Mouse (Mus musculus) liver, embryonic 13.5 days (tissue): ENCODE results near the gene B3galnt1. TPM values are rescaled to one million over a fixed set of nuclear protein-coding genes. Genes with fewer than 3 reads are reported as not detected.
"Not testable (repeated sequence)": the region's sequence is repeated elsewhere in the genome, so short reads cannot be mapped to it uniquely, and the experiment has no call there.

Source experiments
- ATAC-seq: fragments of 200-750 bp; cut with Nextera tagmentation; 2 replicates; pipeline ENCODE4 v1.8.0; 2017; ENCODE audit warnings: low read depth, mild to moderate bottlenecking, moderate number of reproducible peaks, moderate library complexity
- DNase-seq: peaks from one replicate; pipeline ENCODE4 v3.0.0; 2022
- H3K27ac ChIP-seq: fragments of 300-500 bp; sonication (generic); 2 replicates; pipeline ENCODE4 v1.5.1; 2015; ENCODE audit warnings: moderate library complexity, mild to moderate bottlenecking, inconsistent platforms
- H3K27me3 ChIP-seq: fragments of 300-500 bp; sonication (generic); 2 replicates; pipeline ENCODE4 v1.6.1; 2015; ENCODE audit warnings: mild to moderate bottlenecking, inconsistent platforms
- H3K36me3 ChIP-seq: fragments of 300-500 bp; sonication (generic); 2 replicates; pipeline ENCODE4 v1.6.1; 2015; ENCODE audit warnings: mild to moderate bottlenecking, inconsistent platforms
- H3K4me1 ChIP-seq: fragments of 300-500 bp; sonication (generic); replicated peaks from 2 replicates; pipeline ENCODE4 v1.6.1; 2015; ENCODE audit warnings: inconsistent platforms
- H3K4me2 ChIP-seq: fragments of 300-500 bp; sonication (generic); 2 replicates; pipeline ENCODE4 v1.6.1; 2015; ENCODE audit warnings: inconsistent platforms, mild to moderate bottlenecking, moderate library complexity
- H3K4me3 ChIP-seq: fragments of 300-500 bp; sonication (generic); replicated peaks from 2 replicates; pipeline ENCODE4 v1.5.1; 2015; ENCODE audit warnings: mild to moderate bottlenecking, inconsistent platforms
- H3K9ac ChIP-seq: fragments of 300-500 bp; sonication (generic); 2 replicates; pipeline ENCODE4 v1.6.1; 2015; ENCODE audit warnings: mild to moderate bottlenecking, inconsistent platforms
- H3K9me3 ChIP-seq: fragments of 300-500 bp; sonication (generic); replicated peaks from 2 replicates; pipeline ENCODE4 v1.6.1; 2016; ENCODE audit warnings: inconsistent platforms
- WGBS: fragments of 180-500 bp; shearing (Covaris S2); methylation state at CpG from one replicate; pipeline ENCODE4 v1.1.7; 2015; ENCODE audit not compliant: insufficient replicate concordance; 5-methylcytosine and 5-hydroxymethylcytosine counted together
- polyA plus RNA-seq: library from polyadenylated mRNA; unstranded; fragments of >200 nt; fragmentation: Nextera tagmentation; extraction: Ambion mirVana; gene quantifications from 2 replicates; pipeline ENCODE4 v1.2.1, GENCODE M21; 2015

The B3galnt1 gene
- polyA plus RNA-seq, 1 experiment from 2014 or later, result 3.9 TPM

GRCm38 (mm10) chr3:69597211-69597610 lies 1.5 kb downstream of the B3galnt1 start:
- no peaks in the 10 kb centered on the region for H3K36me3 ChIP-seq
- no peaks in the 10 kb centered on the region for H3K4me1 ChIP-seq
- H3K4me3 ChIP-seq, result no peak overlapping the region
- no peak overlapping the region for H3K27ac ChIP-seq
- WGBS, result 79% methylated on average over 6 of the region's 6 CpGs
- no peak overlapping the region for H3K9ac ChIP-seq
- ATAC-seq, result no peak
- H3K4me2 ChIP-seq, result no peak overlapping the region
- H3K9me3 ChIP-seq, result no peaks in the 10 kb centered on the region
- H3K27me3 ChIP-seq, result peaks cover 30% of the 10 kb centered on the region
- DNase-seq, result no peak

- no peak overlapping the region for H3K9ac ChIP-seq
- H3K27ac ChIP-seq, result no peak overlapping the region
- no peaks in the 10 kb centered on the region for H3K9me3 ChIP-seq
- no peak overlapping the region for H3K4me2 ChIP-seq
- H3K4me1 ChIP-seq, result no peaks in the 10 kb centered on the region
- DNase-seq (no peak), ATAC-seq (no peak)
- no peaks in the 10 kb centered on the region for H3K36me3 ChIP-seq
- 47% methylated on average over 3 of the region's 3 CpGs for WGBS
- peaks cover 30% of the 10 kb centered on the region for H3K27me3 ChIP-seq
- no peak overlapping the region for H3K4me3 ChIP-seq
Measured at GRCm38 (mm10) chr3:69596116-69596515, 2.6 kb downstream of the B3galnt1 start.

- no peak overlapping the region for H3K27ac ChIP-seq
- no peak overlapping the region for H3K9ac ChIP-seq
- H3K4me3 ChIP-seq, result no peak overlapping the region
- no peaks in the 10 kb centered on the region for H3K9me3 ChIP-seq
- no peak overlapping the region for H3K4me2 ChIP-seq
- peaks cover 20% of the 10 kb centered on the region for H3K27me3 ChIP-seq
- WGBS, result 54% methylated on average over 9 of the region's 9 CpGs
- ATAC-seq (no peak), DNase-seq (no peak)
- H3K36me3 ChIP-seq, result no peaks in the 10 kb centered on the region
- no peaks in the 10 kb centered on the region for H3K4me1 ChIP-seq
Measured at GRCm38 (mm10) chr3:69594071-69594470, 4.7 kb downstream of the B3galnt1 start.

GRCm38 (mm10) chr3:69593426-69593825 lies 5.3 kb downstream of the B3galnt1 start:
- peaks cover 14% of the 10 kb centered on the region for H3K27me3 ChIP-seq
- H3K27ac ChIP-seq, result no peak overlapping the region
- WGBS, result 62% methylated on average over 8 of the region's 8 CpGs
- H3K36me3 ChIP-seq, result no peaks in the 10 kb centered on the region
- ATAC-seq (no peak), DNase-seq (no peak)
- H3K4me3 ChIP-seq, result no peak overlapping the region
- no peak overlapping the region for H3K9ac ChIP-seq
- no peaks in the 10 kb centered on the region for H3K9me3 ChIP-seq
- no peaks in the 10 kb centered on the region for H3K4me1 ChIP-seq
- no peak overlapping the region for H3K4me2 ChIP-seq

- DNase-seq (no peak), ATAC-seq (no peak)
- Histone ChIP-seq H3K27me3 (no peaks in the 10 kb centered on the region), H3K9me3 (no peaks in the 10 kb centered on the region), H3K4me3 (no peak overlapping the region), H3K4me2 (0 out of 2 replicates have a peak overlapping the region, but pooled peaks have one; percentile 21), H3K36me3 (no peaks in the 10 kb centered on the region), H3K27ac (no peak overlapping the region), H3K9ac (no peak overlapping the region), H3K4me1 (0 out of 2 replicates have a peak, but pooled peaks cover 2% of the 10 kb centered on the region)
- WGBS, result 23% methylated on average over 10 of the region's 10 CpGs
Measured at GRCm38 (mm10) chr3:69588101-69588760, 10.5 kb downstream of the B3galnt1 start.

GRCm38 (mm10) chr3:69583798-69584197 lies 15.0 kb downstream of the B3galnt1 start:
- Histone ChIP-seq H3K27me3 (no peaks in the 10 kb centered on the region), H3K9me3 (no peaks in the 10 kb centered on the region), H3K36me3 (no peaks in the 10 kb centered on the region), H3K9ac (no peak overlapping the region), H3K4me3 (no peak overlapping the region), H3K4me2 (no peak overlapping the region), H3K27ac (no peak overlapping the region), H3K4me1 (0 out of 2 replicates have a peak, but pooled peaks cover 2% of the 10 kb centered on the region)
- no peak for ATAC-seq
- WGBS, result 66% methylated on average over 1 of the region's 1 CpGs
- no peak for DNase-seq

GRCm38 (mm10) chr3:69578791-69579190 lies 20.0 kb downstream of the B3galnt1 start:
- no peak for ATAC-seq

GRCm38 (mm10) chr3:69576715-69577114 lies 22.0 kb downstream of the B3galnt1 start:
- Histone ChIP-seq H3K27ac (no peak overlapping the region), H3K4me2 (no peak overlapping the region), H3K4me1 (no peaks in the 10 kb centered on the region), H3K4me3 (no peak overlapping the region), H3K36me3 (no peaks in the 10 kb centered on the region), H3K27me3 (no peaks in the 10 kb centered on the region), H3K9me3 (no peaks in the 10 kb centered on the region), H3K9ac (no peak overlapping the region)
- WGBS, result 44% methylated on average over 3 of the region's 3 CpGs
- DNase-seq (no peak), ATAC-seq (no peak)

More at GRCm38 (mm10) chr3:69578791-69579190, 20.0 kb downstream of the B3galnt1 start:
- no peak overlapping the region for H3K4me3 ChIP-seq
- no peak overlapping the region for H3K27ac ChIP-seq
- no peaks in the 10 kb centered on the region for H3K4me1 ChIP-seq
- H3K27me3 ChIP-seq, result no peaks in the 10 kb centered on the region
- no peak overlapping the region for H3K4me2 ChIP-seq
- H3K9me3 ChIP-seq, result no peaks in the 10 kb centered on the region
- H3K36me3 ChIP-seq, result no peaks in the 10 kb centered on the region
- 69% methylated on average over 1 of the region's 1 CpGs for WGBS
- no peak overlapping the region for H3K9ac ChIP-seq
- no peak for DNase-seq

GRCm38 (mm10) chr3:69575577-69575976 lies 23.2 kb downstream of the B3galnt1 start:
- no peaks in the 10 kb centered on the region for H3K4me1 ChIP-seq
- H3K27me3 ChIP-seq, result no peaks in the 10 kb centered on the region
- H3K36me3 ChIP-seq, result no peaks in the 10 kb centered on the region
- H3K9ac ChIP-seq, result no peak overlapping the region
- no peak overlapping the region for H3K4me3 ChIP-seq
- 84% methylated on average over 11 of the region's 11 CpGs for WGBS
- H3K9me3 ChIP-seq, result no peaks in the 10 kb centered on the region
- DNase-seq (no peak), ATAC-seq (no peak)
- H3K27ac ChIP-seq, result no peak overlapping the region
- no peak overlapping the region for H3K4me2 ChIP-seq

GRCm38 (mm10) chr3:69572561-69572960 lies 26.2 kb downstream of the B3galnt1 start:
- no peaks in the 10 kb centered on the region for H3K36me3 ChIP-seq
- no peak overlapping the region for H3K27ac ChIP-seq
- H3K9me3 ChIP-seq, result no peaks in the 10 kb centered on the region
- H3K27me3 ChIP-seq, result no peaks in the 10 kb centered on the region
- H3K4me2 ChIP-seq, result no peak overlapping the region
- DNase-seq (no peak), ATAC-seq (no peak)
- H3K4me1 ChIP-seq, result no peaks in the 10 kb centered on the region
- WGBS, result 73% methylated on average over 5 of the region's 5 CpGs
- no peak overlapping the region for H3K4me3 ChIP-seq
- H3K9ac ChIP-seq, result no peak overlapping the region

- 88% methylated on average over 1 of the region's 1 CpGs for WGBS
Measured at GRCm38 (mm10) chr3:69565586-69565985, 33.2 kb downstream of the B3galnt1 start.

GRCm38 (mm10) chr3:69563406-69563805 lies 35.4 kb downstream of the B3galnt1 start:
- no peak for ATAC-seq
- Histone ChIP-seq H3K9me3 (no peaks in the 10 kb centered on the region), H3K27me3 (no peaks in the 10 kb centered on the region), H3K4me1 (no peaks in the 10 kb centered on the region), H3K9ac (no peak overlapping the region), H3K4me2 (no peak overlapping the region), H3K4me3 (no peak overlapping the region), H3K36me3 (no peaks in the 10 kb centered on the region), H3K27ac (no peak overlapping the region)
- no peak for DNase-seq
- 64% methylated on average over 6 of the region's 6 CpGs for WGBS

More at GRCm38 (mm10) chr3:69565586-69565985, 33.2 kb downstream of the B3galnt1 start:
- H3K4me3 ChIP-seq, H3K9ac ChIP-seq, H3K27me3 ChIP-seq, H3K9me3 ChIP-seq, ATAC-seq, H3K36me3 ChIP-seq, H3K4me2 ChIP-seq, H3K4me1 ChIP-seq, H3K27ac ChIP-seq, DNase-seq: not testable (repeated sequence)
